Mouse (Mus musculus): Measurements from ENCODE around the gene Ifng.

The Ifng gene

GRCm38 (mm10) chr10:118480793-118481192 lies 39.9 kb downstream of the Ifng start:
- no peak for DNase-seq

- no peak for DNase-seq
These were observed 53.3 kb downstream of the Ifng start for GRCm38 (mm10) chr10:118494109-118494508.

- DNase-seq = no peak
These were observed 54.5 kb downstream of the Ifng start for GRCm38 (mm10) chr10:118495362-118495761.
